Mouse (Mus musculus) layer of hippocampus, adult 9-11 months (tissue): ENCODE data around the gene Ccdc61.

Experiments used
- DNase-seq: peaks from one replicate; pipeline ENCODE4 v3.0.0; 2022

The Ccdc61 gene

DNA sequence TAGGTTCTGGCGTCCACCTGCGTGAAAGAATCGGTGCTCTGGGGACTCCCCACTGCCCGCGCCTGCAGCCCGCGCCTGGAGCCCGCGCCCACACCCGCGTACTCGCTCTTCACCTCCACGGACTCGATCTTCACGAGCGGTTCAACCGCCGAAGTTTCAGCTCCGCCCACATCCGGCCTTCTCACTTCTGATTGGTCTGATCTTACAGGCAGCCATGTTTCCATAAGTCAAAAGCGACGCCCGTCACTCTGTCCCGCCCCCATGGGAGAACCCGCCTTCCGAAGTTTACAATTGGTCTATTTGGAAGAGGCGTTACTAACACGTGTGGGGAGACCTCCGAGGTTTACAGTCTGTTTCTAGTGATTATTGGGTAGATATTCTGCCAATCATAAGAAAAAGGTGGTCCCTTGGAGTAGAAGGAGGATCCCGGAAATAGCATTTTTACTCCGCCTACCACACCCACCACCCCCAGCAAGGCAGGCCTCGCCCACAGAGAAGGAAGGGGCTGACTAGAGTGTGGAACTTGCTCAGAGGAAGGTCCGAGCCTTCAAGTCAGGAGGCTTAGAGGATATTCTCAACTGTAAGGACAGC is at the start of gene Ccdc61:
Ccdc61 (minus strand) TSS at position 175 of the 591 bp plus-strand sequence.
- peak; percentile 99 for DNase-seq

- no peak for DNase-seq
Measured at GRCm38 (mm10) chr7:18959446-18959845, 49.2 kb upstream of the Ccdc61 start.

GRCm38 (mm10) chr7:18958384-18958766 is 48.2 kb upstream of the Ccdc61 start:
- no peak for DNase-seq

- DNase-seq: peak; percentile 58
Measured at GRCm38 (mm10) chr7:18957569-18958383, 47.6 kb upstream of the Ccdc61 start.

- no peak for DNase-seq
Measured at GRCm38 (mm10) chr7:18951397-18951796, 41.2 kb upstream of the Ccdc61 start.

DNA sequence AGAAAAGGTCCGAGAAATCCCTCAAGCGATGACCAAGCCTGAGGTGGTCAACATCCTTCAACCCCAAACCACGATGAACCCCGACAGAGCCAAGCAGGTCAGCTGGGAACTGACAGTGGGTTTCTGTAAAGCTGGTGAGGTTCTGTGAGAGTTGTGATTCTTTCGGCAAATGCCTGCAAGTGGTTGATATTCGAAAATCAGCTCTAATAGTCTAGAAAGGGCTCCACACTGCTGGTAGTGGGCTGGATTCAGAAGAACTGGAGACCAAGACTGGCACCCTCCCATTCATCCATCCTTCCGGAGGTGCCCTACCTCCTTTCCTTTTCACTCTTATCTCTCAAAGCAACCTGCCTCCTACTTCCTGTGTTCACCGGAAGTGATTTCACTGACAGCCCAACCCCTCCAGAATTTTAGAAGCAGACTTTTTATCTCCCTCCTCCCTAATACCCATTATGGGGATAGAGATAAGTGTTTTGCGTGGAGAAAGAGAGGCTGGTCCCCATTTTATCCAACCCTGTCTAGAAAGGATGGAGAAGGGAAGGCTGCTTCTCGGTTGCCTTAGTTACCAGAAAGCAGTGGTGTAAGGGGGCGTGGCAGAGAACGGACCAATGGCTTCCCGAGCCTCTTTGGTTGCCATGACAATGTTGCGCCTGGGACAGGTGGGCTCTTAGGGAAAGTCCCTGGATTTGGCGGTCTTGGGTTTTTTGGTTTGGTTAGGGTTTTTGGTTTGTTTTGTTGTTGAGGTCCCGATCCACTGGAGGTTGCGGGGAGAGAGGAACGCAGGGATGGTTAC is 40.5 kb upstream of the Ccdc61 start:
- no peak for DNase-seq

GRCm38 (mm10) chr7:18949781-18950522 is 39.7 kb upstream of the Ccdc61 start:
- peak; percentile 45 for DNase-seq

GRCm38 (mm10) chr7:18948151-18948550 is 37.9 kb upstream of the Ccdc61 start:
- DNase-seq: no peak

DNA sequence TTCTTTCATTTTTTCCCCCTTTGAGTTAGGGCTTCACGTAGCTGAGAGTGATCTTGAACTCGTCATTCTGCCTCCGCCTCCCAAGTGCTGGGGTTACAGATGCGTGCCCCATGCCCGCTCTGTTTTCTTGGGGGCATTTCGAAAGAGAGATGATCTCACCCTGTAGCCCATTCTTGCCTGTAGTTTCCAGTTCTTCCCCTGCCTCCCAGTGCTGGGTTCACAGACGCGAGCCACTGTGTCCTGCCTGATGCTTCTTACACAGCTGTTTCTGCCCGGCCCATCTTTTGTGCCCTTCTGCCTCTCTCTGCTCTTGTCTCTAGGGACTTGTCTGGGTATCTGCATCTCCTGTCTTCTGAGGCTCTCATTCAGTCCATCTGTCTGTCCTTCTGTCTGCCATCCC is 32.6 kb upstream of the Ccdc61 start:
- no peak for DNase-seq

DNA sequence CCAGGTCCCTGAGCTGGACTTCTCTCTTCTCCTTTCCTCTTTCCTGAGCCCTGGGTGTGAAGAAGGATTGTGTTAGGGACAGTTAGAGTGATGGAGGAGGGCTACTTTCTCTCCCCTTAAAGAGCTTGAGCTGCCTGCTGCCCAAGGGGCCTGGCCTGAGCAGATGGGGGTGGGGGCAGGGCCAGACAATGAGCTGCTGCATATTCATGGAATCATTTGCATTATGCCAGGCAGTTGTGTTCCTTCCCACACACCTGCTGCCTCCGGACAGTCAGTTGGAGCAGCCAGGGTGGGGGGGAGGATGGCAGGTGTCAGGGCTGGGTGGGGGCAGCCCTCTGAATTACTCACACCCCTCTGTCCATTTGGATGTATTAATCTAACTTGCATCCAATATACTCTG is 32.2 kb upstream of the Ccdc61 start:
- DNase-seq: peak; percentile 49

- DNase-seq: no peak
Measured at GRCm38 (mm10) chr7:18927759-18928158, 17.5 kb upstream of the Ccdc61 start.

- no peak for DNase-seq
Measured at GRCm38 (mm10) chr7:18926911-18927310, 16.7 kb upstream of the Ccdc61 start.

DNA sequence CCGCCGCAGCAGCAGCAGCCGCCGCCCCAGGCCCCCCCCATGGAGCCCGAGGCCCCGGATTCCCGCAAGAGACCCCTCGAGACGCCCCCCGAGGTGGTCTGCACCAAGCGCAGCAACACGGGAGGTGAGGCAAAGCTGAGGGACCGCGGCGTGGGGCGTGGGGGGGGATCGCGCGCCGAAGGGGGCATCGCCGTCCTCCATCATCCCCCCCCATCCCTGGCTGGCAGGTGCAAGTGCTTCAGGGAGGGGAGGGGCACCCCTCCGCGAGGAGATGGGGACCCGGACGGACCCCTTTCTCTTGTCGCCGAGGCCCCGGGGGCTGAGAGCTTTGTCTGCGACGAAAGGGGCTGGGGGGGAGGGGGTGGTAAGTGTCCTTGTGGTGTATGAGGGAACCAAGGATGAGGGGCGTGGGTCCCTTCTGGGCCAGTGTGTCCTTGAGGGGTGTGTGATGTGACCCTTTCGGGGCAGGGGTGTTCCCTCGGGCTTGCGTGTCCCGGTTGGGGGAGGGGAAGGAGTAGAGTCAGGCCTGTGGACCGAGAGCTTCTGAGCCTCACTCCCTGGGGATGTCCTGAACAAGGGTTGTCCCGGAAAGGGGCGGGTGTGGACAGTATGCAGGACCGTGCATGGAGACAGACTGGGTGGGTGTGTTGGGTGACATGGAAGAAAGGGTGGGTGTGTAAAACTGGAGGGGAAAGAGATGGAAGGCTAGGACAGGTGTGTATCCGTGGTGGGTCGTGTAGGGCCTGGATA is 16.0 kb upstream of the Ccdc61 start:
- DNase-seq: peak; percentile 43

DNA sequence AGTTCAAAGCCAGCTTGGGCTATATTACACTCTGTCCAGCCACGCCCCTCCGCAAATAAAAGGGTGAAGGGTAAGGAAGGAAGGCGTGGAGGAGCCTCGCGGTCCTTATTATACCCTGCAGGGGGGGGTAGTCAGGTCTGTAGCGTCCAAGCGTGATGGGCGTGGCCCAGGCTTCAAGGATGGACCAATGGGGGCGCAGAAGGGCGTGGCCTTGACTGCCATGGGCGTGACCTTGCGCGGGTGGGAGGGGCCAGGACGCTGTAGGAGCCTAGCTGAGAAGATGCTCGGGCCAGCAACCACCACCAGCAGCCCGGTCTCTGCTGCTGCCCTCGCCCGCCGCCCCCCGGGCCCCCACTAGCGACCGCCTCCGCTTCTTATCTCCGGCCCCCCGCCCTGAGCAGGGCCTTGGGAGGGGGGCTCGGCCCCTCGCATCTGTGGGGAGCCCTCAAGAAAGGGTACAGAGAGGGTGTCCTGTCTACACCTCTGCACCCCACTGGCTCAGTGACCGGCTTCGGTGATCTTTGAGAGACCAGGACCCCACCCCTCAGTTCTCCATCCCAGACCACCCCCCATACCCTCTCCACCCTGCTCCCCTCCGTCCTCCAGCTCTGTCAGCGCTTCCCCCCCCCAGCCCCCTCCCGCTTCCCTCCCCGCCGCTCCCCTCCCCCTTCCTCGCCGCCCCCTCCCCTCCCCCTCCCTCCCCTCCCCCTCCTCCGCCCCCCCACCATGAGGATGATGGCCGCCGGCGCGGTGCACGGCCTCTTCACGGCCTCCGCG is 15.1 kb upstream of the Ccdc61 start, which contains the start of gene Nova2:
Nova2 (plus strand) TSS at position 727 of the 777 bp plus-strand sequence.
- peak; percentile 97 for DNase-seq

- no peak for DNase-seq
Measured at GRCm38 (mm10) chr7:18924321-18924720, 14.1 kb upstream of the Ccdc61 start.

DNA sequence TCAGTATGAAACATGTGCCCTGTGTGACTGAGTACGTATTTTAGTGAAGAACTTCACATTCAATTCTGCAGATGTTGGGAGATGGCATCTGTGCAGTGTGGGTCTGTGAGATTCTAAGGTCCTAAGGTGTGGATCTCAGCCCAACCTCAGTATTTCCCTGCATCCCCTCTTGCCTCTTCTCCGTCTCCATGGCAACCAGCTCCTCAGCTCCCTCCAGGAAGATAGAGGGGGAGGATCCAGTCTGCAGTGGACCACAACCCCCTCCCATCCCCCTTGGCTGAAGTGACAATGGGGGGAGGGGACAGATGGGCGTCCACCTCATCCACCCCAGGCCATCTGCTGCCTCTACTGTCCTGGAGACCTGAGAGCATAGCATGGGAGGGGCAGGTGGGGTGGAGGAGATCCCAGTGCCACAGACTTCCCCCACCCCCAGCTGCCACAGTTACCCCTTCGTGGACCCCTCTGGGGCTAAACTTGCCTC is 13.5 kb upstream of the Ccdc61 start:
- DNase-seq: peak; percentile 53

GRCm38 (mm10) chr7:18923267-18923666 is 13.1 kb upstream of the Ccdc61 start:
- DNase-seq: peak; percentile 69

- DNase-seq: peak; percentile 94
Measured at GRCm38 (mm10) chr7:18922807-18923206, 12.6 kb upstream of the Ccdc61 start.

DNA sequence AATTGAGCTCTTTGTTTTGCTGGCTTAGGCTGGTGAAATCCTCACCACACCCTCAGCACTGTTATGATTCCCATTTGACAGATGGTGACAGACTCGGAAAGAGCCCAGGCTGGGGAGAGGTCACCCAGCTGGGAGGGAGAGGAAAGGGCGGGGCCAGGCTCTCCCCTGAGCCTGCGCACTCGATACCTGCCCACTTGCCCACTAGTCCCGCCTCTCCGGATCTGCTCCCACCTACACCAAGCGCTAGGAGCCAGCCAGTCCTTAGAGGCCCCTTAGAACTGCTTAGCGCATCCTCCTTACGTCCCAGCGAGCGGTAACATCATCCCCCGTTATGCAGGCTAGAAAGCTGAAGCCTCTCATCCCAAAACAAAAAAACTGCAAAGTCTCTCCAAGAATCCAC is 10.9 kb upstream of the Ccdc61 start:
- DNase-seq: peak; percentile 86

DNA sequence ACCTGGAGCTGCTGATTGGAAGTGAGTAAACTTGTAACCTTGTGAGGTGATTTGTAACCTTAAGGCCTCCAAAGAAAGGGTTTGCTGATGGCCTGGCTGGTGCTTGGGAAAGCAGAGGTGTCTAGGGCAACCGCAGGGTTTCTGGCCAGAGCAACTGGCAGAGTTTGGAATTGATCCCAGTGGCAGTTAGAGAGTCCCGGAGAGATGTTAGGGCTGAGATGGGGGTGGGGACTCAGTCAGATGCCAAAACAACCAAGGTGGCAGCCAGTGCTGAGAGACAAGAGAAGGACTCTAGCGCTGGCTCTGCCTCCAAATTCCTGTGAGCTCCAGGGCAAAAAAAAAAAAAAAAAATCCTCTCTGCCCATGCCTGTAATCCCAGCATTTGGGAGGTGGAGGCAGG is 7.7 kb upstream of the Ccdc61 start:
- DNase-seq: peak; percentile 32

DNA sequence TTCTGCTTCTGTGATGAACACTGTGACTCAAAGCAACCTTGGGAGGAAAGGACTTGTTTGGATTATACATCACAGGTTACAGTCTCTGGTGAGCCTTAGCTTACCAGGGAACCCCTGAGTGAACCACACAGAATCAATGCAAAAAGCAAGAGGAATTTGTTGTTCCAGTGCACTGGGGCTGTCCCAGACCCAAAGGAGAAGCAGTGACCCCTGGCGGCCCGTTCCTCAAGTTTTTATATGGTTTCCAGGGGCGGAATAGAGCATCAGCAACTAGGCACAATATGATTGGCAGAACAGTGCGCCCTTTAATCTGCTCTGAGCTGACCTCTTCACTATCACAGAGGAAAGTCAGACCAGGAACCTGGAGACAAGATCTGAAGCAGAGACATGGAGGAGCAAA is 6.0 kb upstream of the Ccdc61 start:
- no peak for DNase-seq
